Mouse (Mus musculus) forebrain, embryonic 12.5 days (tissue): Measurements from ENCODE around the gene Rdh1. TPM values are rescaled to one million over a fixed set of nuclear protein-coding genes. Genes with fewer than 3 reads are reported as not detected.

Experiments used
- ATAC-seq: fragments of 200-750 bp; cut with Nextera tagmentation; 2 replicates; pipeline ENCODE4 v1.8.0; 2017; ENCODE audit warnings: moderate TSS enrichment; ENCODE audit not compliant: low FRiP score
- H3K27ac ChIP-seq: fragments of 300-500 bp; sonication (generic); 2 replicates; pipeline ENCODE4 v1.5.1; 2016; ENCODE audit warnings: mild to moderate bottlenecking
- H3K27me3 ChIP-seq: fragments of 300-500 bp; sonication (generic); 2 replicates; pipeline ENCODE4 v1.6.1; 2016; ENCODE audit warnings: mild to moderate bottlenecking
- H3K36me3 ChIP-seq: fragments of 300-500 bp; sonication (generic); replicated peaks from 2 replicates; pipeline ENCODE4 v1.6.1; 2016; ENCODE audit warnings: mild to moderate bottlenecking
- H3K4me1 ChIP-seq: fragments of 300-500 bp; sonication (generic); 2 replicates; pipeline ENCODE4 v1.6.1; 2016
- H3K4me2 ChIP-seq: fragments of 300-500 bp; sonication (generic); 2 replicates; pipeline ENCODE4 v1.6.1; 2016; ENCODE audit warnings: mild to moderate bottlenecking, moderate library complexity
- H3K4me3 ChIP-seq: fragments of 300-500 bp; sonication (generic); replicated peaks from 2 replicates; pipeline ENCODE4 v1.5.1; 2016; ENCODE audit warnings: mild to moderate bottlenecking
- H3K9ac ChIP-seq: fragments of 300-500 bp; sonication (generic); 2 replicates; pipeline ENCODE4 v1.6.1; 2016; ENCODE audit warnings: mild to moderate bottlenecking
- H3K9me3 ChIP-seq: fragments of 300-500 bp; sonication (generic); 2 replicates; pipeline ENCODE4 v1.6.1; 2016
- WGBS: fragments of 180-500 bp; shearing (Covaris S2); methylation state at CpG from one replicate; pipeline ENCODE4 v1.1.7; 2016; 5-methylcytosine and 5-hydroxymethylcytosine counted together
- polyA plus RNA-seq: library from polyadenylated mRNA; unstranded; fragments of >200 nt; fragmentation: Nextera tagmentation; extraction: Ambion mirVana; gene quantifications from 2 replicates; pipeline ENCODE4 v1.2.1, GENCODE M21; 2016

Rdh1 gene
- not detected in 2 replicates for polyA plus RNA-seq

GRCm38 (mm10) chr10:127759181-127760110 is at the start of gene Rdh1, which contains the start of gene Rdh16f1:
Gene Rdh1 (plus strand): TSS chr10:127759721.
Gene Rdh16f1 (plus strand): TSS chr10:127759787.
- H3K27ac ChIP-seq, result no peak within 1 kb of the TSS
- H3K9ac ChIP-seq, result no peak within 1 kb of the TSS
- no peaks in the 10 kb centered on the region for H3K36me3 ChIP-seq
- no peak within 1 kb of the TSS for H3K4me2 ChIP-seq
- H3K9me3 ChIP-seq, result no peaks in the 10 kb centered on the region
- H3K4me1 ChIP-seq, result no peaks in the 10 kb centered on the region
- 73% methylated on average over 9 of the region's 9 CpGs for WGBS
- no peaks in the 10 kb centered on the region for H3K27me3 ChIP-seq
- no peak within 1 kb of the TSS for H3K4me3 ChIP-seq
- no peak for ATAC-seq

DNA sequence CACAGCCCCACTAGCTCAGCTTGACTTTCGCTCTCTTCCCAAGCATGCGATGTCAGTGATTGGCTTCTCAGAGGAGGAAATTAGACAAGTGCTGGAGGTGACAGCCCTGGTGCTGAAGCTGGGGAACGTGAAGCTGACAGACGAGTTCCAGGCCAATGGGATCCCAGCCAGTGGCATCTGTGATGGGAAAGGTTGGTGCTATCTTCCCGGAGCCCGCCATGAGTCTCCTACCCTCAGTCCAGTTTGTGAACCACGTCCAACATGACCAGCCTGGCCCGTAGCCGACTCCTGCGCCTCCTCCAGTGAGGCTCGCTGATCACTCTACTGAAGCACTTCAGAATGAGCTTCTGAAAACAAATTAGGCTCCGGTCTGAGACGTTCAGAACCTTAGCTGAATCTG is 49.2 kb upstream of the Rdh1 start:
- no peaks in the 10 kb centered on the region for H3K27me3 ChIP-seq
- H3K4me2 ChIP-seq, result no peak overlapping the region
- no peaks in the 10 kb centered on the region for H3K36me3 ChIP-seq
- WGBS, result 89% methylated on average over 13 of the region's 13 CpGs
- H3K9ac ChIP-seq, result no peak overlapping the region
- H3K9me3 ChIP-seq, result no peaks in the 10 kb centered on the region
- ATAC-seq, result no peak
- H3K4me3 ChIP-seq, result no peak overlapping the region
- no peak overlapping the region for H3K27ac ChIP-seq
- H3K4me1 ChIP-seq, result no peaks in the 10 kb centered on the region

DNA sequence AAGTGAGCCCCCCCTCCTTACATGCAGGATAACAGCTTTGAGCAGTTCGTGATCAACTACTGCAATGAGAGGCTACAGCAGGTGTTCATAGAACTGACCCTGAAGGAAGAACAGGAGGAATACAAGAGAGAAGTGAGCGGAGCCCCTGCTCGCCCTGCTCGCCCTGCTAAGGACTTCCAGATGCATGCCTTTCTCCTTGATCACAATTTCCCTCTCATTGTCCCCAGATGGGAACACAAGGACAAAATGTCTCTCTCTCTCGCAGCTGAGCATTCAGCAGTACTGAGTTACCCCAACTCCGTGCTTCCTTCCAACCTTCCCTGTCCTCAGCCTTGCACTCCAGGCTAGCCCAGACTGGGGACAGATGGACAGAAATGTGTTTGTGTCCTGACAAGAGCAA is 46.8 kb upstream of the Rdh1 start:
- H3K27ac ChIP-seq, result no peak overlapping the region
- no peak overlapping the region for H3K4me2 ChIP-seq
- WGBS, result 79% methylated on average over 6 of the region's 6 CpGs
- no peaks in the 10 kb centered on the region for H3K36me3 ChIP-seq
- H3K4me3 ChIP-seq, result no peak overlapping the region
- no peaks in the 10 kb centered on the region for H3K27me3 ChIP-seq
- no peak for ATAC-seq
- H3K4me1 ChIP-seq, result no peaks in the 10 kb centered on the region
- no peaks in the 10 kb centered on the region for H3K9me3 ChIP-seq
- no peak overlapping the region for H3K9ac ChIP-seq

- Histone ChIP-seq H3K4me1 (peaks cover 31% of the 10 kb centered on the region), H3K4me3 (peak overlapping the region; percentile 13; the same call in 1 of the 2 replicates), H3K36me3 (no peaks in the 10 kb centered on the region), H3K9me3 (no peaks in the 10 kb centered on the region), H3K4me2 (peak overlapping the region; percentile 36), H3K9ac (peak overlapping the region; percentile 29; the same call in 1 of the 2 replicates), H3K27ac (0 out of 2 replicates have a peak overlapping the region, but pooled peaks have one; percentile 43), H3K27me3 (peaks cover 64% of the 10 kb centered on the region)
- WGBS, result 16% methylated on average over 20 of the region's 20 CpGs
- peak; percentile 62; the same call in 1 of the 2 replicates for ATAC-seq
These were observed 37.7 kb upstream of the Rdh1 start for GRCm38 (mm10) chr10:127721671-127722418.

GRCm38 (mm10) chr10:127724178-127724577 is 35.3 kb upstream of the Rdh1 start, which contains the start of gene Tac2:
Gene Tac2 (plus strand): TSS chr10:127724478.
- Histone ChIP-seq H3K9me3 (no peaks in the 10 kb centered on the region), H3K27me3 (peaks cover 85% of the 10 kb centered on the region), H3K4me1 (peaks cover 31% of the 10 kb centered on the region), H3K27ac (no peak within 1 kb of the TSS), H3K9ac (no peak within 1 kb of the TSS), H3K4me3 (no peak within 1 kb of the TSS), H3K4me2 (no peak within 1 kb of the TSS), H3K36me3 (no peaks in the 10 kb centered on the region)
- no peak for ATAC-seq
- 86% methylated on average over 3 of the region's 3 CpGs for WGBS

DNA sequence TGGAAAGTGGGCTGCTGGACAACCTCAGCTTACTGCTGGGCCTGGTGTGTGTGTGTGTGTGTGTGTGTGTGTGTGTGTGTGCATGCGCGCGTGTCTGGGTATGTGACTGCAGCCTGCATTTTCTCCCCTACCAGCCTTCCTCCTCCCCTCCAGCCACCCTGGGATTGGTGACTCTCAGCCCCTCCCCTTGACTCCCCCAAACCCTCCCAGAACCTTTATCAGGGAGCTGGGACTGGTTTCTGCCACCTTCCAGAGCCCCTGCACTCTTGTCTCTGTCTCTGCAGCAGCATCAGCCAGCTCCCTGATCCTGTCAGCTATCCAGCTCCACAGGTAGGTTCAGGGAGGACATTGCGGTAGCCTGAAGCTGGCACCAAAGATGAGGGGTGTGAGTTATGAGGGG is 34.4 kb upstream of the Rdh1 start:
- no peak overlapping the region for H3K4me3 ChIP-seq
- no peak for ATAC-seq
- no peak overlapping the region for H3K27ac ChIP-seq
- no peak overlapping the region for H3K4me2 ChIP-seq
- no peaks in the 10 kb centered on the region for H3K36me3 ChIP-seq
- WGBS, result 68% methylated on average over 4 of the region's 4 CpGs
- no peak overlapping the region for H3K9ac ChIP-seq
- H3K27me3 ChIP-seq, result peaks cover 84% of the 10 kb centered on the region
- H3K9me3 ChIP-seq, result no peaks in the 10 kb centered on the region
- peaks cover 31% of the 10 kb centered on the region for H3K4me1 ChIP-seq

DNA sequence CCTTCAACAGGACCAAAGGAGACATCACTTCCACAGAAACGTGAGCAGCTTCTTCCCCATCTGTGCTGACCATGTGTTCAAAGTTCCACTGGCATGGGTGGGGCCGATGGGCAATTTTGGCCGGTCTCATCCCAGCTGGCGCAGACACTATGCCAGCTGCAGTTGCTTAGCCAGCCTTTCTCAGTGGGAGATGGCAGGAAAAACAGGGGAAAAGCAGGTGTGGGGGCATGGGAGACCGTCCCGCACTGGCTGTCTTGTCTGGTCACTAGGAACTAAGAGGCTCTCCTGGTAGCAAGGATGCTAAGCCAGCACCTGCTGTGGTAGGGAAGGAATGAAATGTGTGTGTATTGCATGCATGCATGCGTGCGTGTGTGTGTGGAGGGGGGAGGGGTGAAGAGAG is 31.1 kb upstream of the Rdh1 start:
- H3K27me3 ChIP-seq, result peaks cover 85% of the 10 kb centered on the region
- no peak overlapping the region for H3K4me3 ChIP-seq
- peaks cover 14% of the 10 kb centered on the region for H3K4me1 ChIP-seq
- H3K9ac ChIP-seq, result no peak overlapping the region
- no peak overlapping the region for H3K27ac ChIP-seq
- no peak for ATAC-seq
- H3K9me3 ChIP-seq, result no peaks in the 10 kb centered on the region
- no peaks in the 10 kb centered on the region for H3K36me3 ChIP-seq
- 80% methylated on average over 8 of the region's 8 CpGs for WGBS
- H3K4me2 ChIP-seq, result no peak overlapping the region

GRCm38 (mm10) chr10:127730285-127730932 is 29.1 kb upstream of the Rdh1 start:
- 54% methylated on average over 11 of the region's 11 CpGs for WGBS
- no peak for ATAC-seq
- Histone ChIP-seq H3K9ac (no peak overlapping the region), H3K4me1 (peaks cover 13% of the 10 kb centered on the region), H3K4me2 (no peak overlapping the region; the same call in 1 of the 2 replicates), H3K36me3 (no peaks in the 10 kb centered on the region), H3K4me3 (no peak overlapping the region), H3K9me3 (no peaks in the 10 kb centered on the region), H3K27ac (no peak overlapping the region), H3K27me3 (peaks cover 88% of the 10 kb centered on the region)

DNA sequence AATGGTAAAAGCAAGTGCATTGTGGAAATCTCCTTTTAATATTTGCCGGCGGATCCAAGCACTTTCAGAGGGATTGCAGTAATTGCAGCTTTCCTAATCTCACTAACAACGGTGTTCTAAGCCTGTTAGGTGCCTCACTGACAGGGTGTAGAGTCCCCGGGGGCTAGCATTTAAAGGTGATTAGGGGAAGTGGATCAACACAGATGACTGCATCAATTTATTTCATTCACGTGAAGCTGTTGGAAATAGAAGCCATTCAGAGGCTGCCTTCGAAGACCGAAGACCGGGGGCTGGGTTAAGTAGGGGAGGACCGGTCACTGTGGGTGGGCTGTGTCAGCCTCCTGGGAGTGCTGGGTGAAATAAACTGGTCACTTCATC is 28.6 kb upstream of the Rdh1 start:
- peak overlapping the region; percentile 4; the same call in 1 of the 2 replicates for H3K4me2 ChIP-seq
- H3K9ac ChIP-seq, result no peak overlapping the region
- H3K4me1 ChIP-seq, result peaks cover 13% of the 10 kb centered on the region
- no peaks in the 10 kb centered on the region for H3K36me3 ChIP-seq
- ATAC-seq, result peak; percentile 36; the same call in 1 of the 2 replicates
- H3K9me3 ChIP-seq, result no peaks in the 10 kb centered on the region
- WGBS, result 8% methylated on average over 9 of the region's 9 CpGs
- no peak overlapping the region for H3K4me3 ChIP-seq
- H3K27me3 ChIP-seq, result peaks cover 85% of the 10 kb centered on the region
- H3K27ac ChIP-seq, result no peak overlapping the region

GRCm38 (mm10) chr10:127731397-127731796 is 28.1 kb upstream of the Rdh1 start:
- no peak overlapping the region for H3K9ac ChIP-seq
- H3K9me3 ChIP-seq, result no peaks in the 10 kb centered on the region
- 38% methylated on average over 5 of the region's 5 CpGs for WGBS
- H3K27me3 ChIP-seq, result peaks cover 85% of the 10 kb centered on the region
- peaks cover 13% of the 10 kb centered on the region for H3K4me1 ChIP-seq
- no peak for ATAC-seq
- H3K27ac ChIP-seq, result no peak overlapping the region
- no peaks in the 10 kb centered on the region for H3K36me3 ChIP-seq
- no peak overlapping the region for H3K4me3 ChIP-seq
- H3K4me2 ChIP-seq, result no peak overlapping the region

GRCm38 (mm10) chr10:127734434-127734833 is 25.1 kb upstream of the Rdh1 start:
- Histone ChIP-seq H3K4me3 (no peak overlapping the region), H3K36me3 (no peaks in the 10 kb centered on the region), H3K9ac (no peak overlapping the region), H3K4me1 (peaks cover 16% of the 10 kb centered on the region), H3K27me3 (peaks cover 65% of the 10 kb centered on the region), H3K27ac (no peak overlapping the region), H3K4me2 (no peak overlapping the region), H3K9me3 (no peaks in the 10 kb centered on the region)
- 60% methylated on average over 5 of the region's 5 CpGs for WGBS
- ATAC-seq, result no peak

GRCm38 (mm10) chr10:127736266-127736665 is 23.3 kb upstream of the Rdh1 start:
- Histone ChIP-seq H3K36me3 (peaks cover under 1% of the 10 kb centered on the region; the same call in 1 of the 2 replicates), H3K4me3 (no peak overlapping the region), H3K4me2 (no peak overlapping the region), H3K27ac (no peak overlapping the region), H3K9ac (no peak overlapping the region), H3K4me1 (peaks cover 15% of the 10 kb centered on the region), H3K27me3 (peaks cover 49% of the 10 kb centered on the region), H3K9me3 (no peaks in the 10 kb centered on the region)
- ATAC-seq, result no peak
- 78% methylated on average over 2 of the region's 2 CpGs for WGBS
